Mouse (Mus musculus) liver, embryonic 13.5 days (tissue): Measurements from ENCODE around the gene Gm13275. TPM values are rescaled to one million over a fixed set of nuclear protein-coding genes. Genes with fewer than 3 reads are reported as not detected.

Experiments used
- polyA plus RNA-seq: library from polyadenylated mRNA; unstranded; fragments of >200 nt; fragmentation: Nextera tagmentation; extraction: Ambion mirVana; gene quantifications from 2 replicates; pipeline ENCODE4 v1.2.1, GENCODE M21; 2015

Gene Gm13275
- polyA plus RNA-seq, 1 experiment from 2014 or later = not detected

Other genes with a start within 250 kb of the Gm13275 start
- not detected in 2 replicates for gene Ifna15, start 236.2 kb upstream of the Gm13275 start, polyA plus RNA-seq
- gene Ifna14, start 222.7 kb upstream of the Gm13275 start, polyA plus RNA-seq = not detected in 2 replicates
- not detected in 2 replicates for gene Ifna9, start 202.1 kb upstream of the Gm13275 start, polyA plus RNA-seq
- gene Ifna12, start 191.1 kb upstream of the Gm13275 start, polyA plus RNA-seq = not detected in 2 replicates
- not detected in 2 replicates for gene C87499, start 160.1 kb upstream of the Gm13275 start, polyA plus RNA-seq
- gene Ifna13, start 150.0 kb upstream of the Gm13275 start, polyA plus RNA-seq = not detected in 2 replicates
- gene Ifna16, start 117.6 kb upstream of the Gm13275 start, polyA plus RNA-seq = not detected in 2 replicates
- not detected in 2 replicates for gene Ifna2, start 110.6 kb upstream of the Gm13275 start, polyA plus RNA-seq
- gene Ifnab, start 103.1 kb upstream of the Gm13275 start, polyA plus RNA-seq = not detected in 2 replicates
- 0.25 and 0.29 TPM in 2 replicates for gene Gm26566, start 72.7 kb upstream of the Gm13275 start, polyA plus RNA-seq
- gene Klhl9, start 72.0 kb upstream of the Gm13275 start, polyA plus RNA-seq = 24.6 and 33.1 TPM in 2 replicates
- not detected in 2 replicates for gene Gm13271, start 39.6 kb upstream of the Gm13275 start, polyA plus RNA-seq
- gene Gm13283, start 34.4 kb upstream of the Gm13275 start, polyA plus RNA-seq = not detected in 2 replicates
- gene Gm13290, start 20.7 kb upstream of the Gm13275 start, polyA plus RNA-seq = not detected in 2 replicates
- not detected in 2 replicates for gene Gm13289, start 17.6 kb upstream of the Gm13275 start, polyA plus RNA-seq
- not detected in 2 replicates for gene Gm13272, start 14.6 kb upstream of the Gm13275 start, polyA plus RNA-seq
- gene Ifnz, start 12.4 kb upstream of the Gm13275 start, polyA plus RNA-seq = not detected in 2 replicates
- 0.23 TPM in 1 of 2 replicates, not detected in the other for gene Gm13276, start 8.8 kb upstream of the Gm13275 start, polyA plus RNA-seq
- gene Gm13277, start 5.9 kb upstream of the Gm13275 start, polyA plus RNA-seq = not detected in 2 replicates
- gene Gm13278, start 2.9 kb upstream of the Gm13275 start, polyA plus RNA-seq = not detected in 2 replicates
- gene Gm13279, start 2.9 kb downstream of the Gm13275 start, polyA plus RNA-seq = not detected in 2 replicates
- 0.25 and 0.31 TPM in 2 replicates for gene Gm13285, start 5.2 kb downstream of the Gm13275 start, polyA plus RNA-seq
- not detected in 2 replicates for gene Gm13287, start 8.8 kb downstream of the Gm13275 start, polyA plus RNA-seq
- gene Gm13288, start 11.0 kb downstream of the Gm13275 start, polyA plus RNA-seq = not detected in 2 replicates
- not detected in 2 replicates for gene Ifna7, start 21.7 kb downstream of the Gm13275 start, polyA plus RNA-seq
- gene Ifna11, start 25.5 kb downstream of the Gm13275 start, polyA plus RNA-seq = not detected in 2 replicates
- gene Ifna6, start 32.9 kb downstream of the Gm13275 start, polyA plus RNA-seq = not detected in 2 replicates
- not detected in 2 replicates for gene Ifna5, start 41.0 kb downstream of the Gm13275 start, polyA plus RNA-seq
- gene Ifna4, start 47.4 kb downstream of the Gm13275 start, polyA plus RNA-seq = not detected in 2 replicates
- not detected in 2 replicates for gene Ifna1, start 55.6 kb downstream of the Gm13275 start, polyA plus RNA-seq
- not detected in 2 replicates for gene Ifne, start 85.7 kb downstream of the Gm13275 start, polyA plus RNA-seq